Mouse (Mus musculus) heart, embryonic 12.5 days (tissue): ENCODE measurements around the gene Phldb2. TPM values are rescaled to one million over a fixed set of nuclear protein-coding genes. Genes with fewer than 3 reads are reported as not detected.
A peak's percentile ranks its signal among the peaks of the same experiment; 100 is the strongest.

Experiments
- ATAC-seq: fragments of 200-750 bp; cut with Nextera tagmentation; 2 replicates; pipeline ENCODE4 v1.8.0; 2017; ENCODE audit warnings: moderate TSS enrichment, moderate library complexity; ENCODE audit not compliant: insufficient number of reproducible peaks, low FRiP score
- H3K27ac ChIP-seq: fragments of 300-500 bp; sonication (generic); 2 replicates; pipeline ENCODE4 v1.5.1; 2016; ENCODE audit warnings: mild to moderate bottlenecking, moderate library complexity; ENCODE audit not compliant: poor library complexity, severe bottlenecking
- H3K27me3 ChIP-seq: fragments of 300-500 bp; sonication (generic); replicated peaks from 2 replicates; pipeline ENCODE4 v1.6.1; 2016; ENCODE audit warnings: mild to moderate bottlenecking, moderate library complexity
- H3K36me3 ChIP-seq: fragments of 300-500 bp; sonication (generic); 2 replicates; pipeline ENCODE4 v1.6.1; 2016; ENCODE audit warnings: mild to moderate bottlenecking, moderate library complexity
- H3K4me1 ChIP-seq: fragments of 300-500 bp; sonication (generic); replicated peaks from 2 replicates; pipeline ENCODE4 v1.6.1; 2016; ENCODE audit warnings: mild to moderate bottlenecking
- H3K4me2 ChIP-seq: fragments of 300-500 bp; sonication (generic); 2 replicates; pipeline ENCODE4 v1.6.1; 2016; ENCODE audit warnings: mild to moderate bottlenecking, moderate library complexity
- H3K4me3 ChIP-seq: fragments of 300-500 bp; sonication (generic); 2 replicates; pipeline ENCODE4 v1.5.1; 2016; ENCODE audit warnings: mild to moderate bottlenecking
- H3K9ac ChIP-seq: fragments of 300-500 bp; sonication (generic); 2 replicates; pipeline ENCODE4 v1.6.1; 2016; ENCODE audit warnings: mild to moderate bottlenecking, moderate library complexity
- H3K9me3 ChIP-seq: fragments of 300-500 bp; sonication (generic); replicated peaks from 2 replicates; pipeline ENCODE4 v1.6.1; 2016; ENCODE audit warnings: mild to moderate bottlenecking, moderate library complexity
- WGBS: fragments of 180-500 bp; shearing (Covaris S2); methylation state at CpG from one replicate; pipeline ENCODE4 v1.1.7; 2016; 5-methylcytosine and 5-hydroxymethylcytosine counted together
- polyA plus RNA-seq: library from polyadenylated mRNA; unstranded; fragments of >200 nt; fragmentation: Nextera tagmentation; extraction: Ambion mirVana; gene quantifications from 2 replicates; pipeline ENCODE4 v1.2.1, GENCODE M21; 2016

The Phldb2 gene
- polyA plus RNA-seq, 1 experiment from 2014 or later: 59.2 TPM

DNA sequence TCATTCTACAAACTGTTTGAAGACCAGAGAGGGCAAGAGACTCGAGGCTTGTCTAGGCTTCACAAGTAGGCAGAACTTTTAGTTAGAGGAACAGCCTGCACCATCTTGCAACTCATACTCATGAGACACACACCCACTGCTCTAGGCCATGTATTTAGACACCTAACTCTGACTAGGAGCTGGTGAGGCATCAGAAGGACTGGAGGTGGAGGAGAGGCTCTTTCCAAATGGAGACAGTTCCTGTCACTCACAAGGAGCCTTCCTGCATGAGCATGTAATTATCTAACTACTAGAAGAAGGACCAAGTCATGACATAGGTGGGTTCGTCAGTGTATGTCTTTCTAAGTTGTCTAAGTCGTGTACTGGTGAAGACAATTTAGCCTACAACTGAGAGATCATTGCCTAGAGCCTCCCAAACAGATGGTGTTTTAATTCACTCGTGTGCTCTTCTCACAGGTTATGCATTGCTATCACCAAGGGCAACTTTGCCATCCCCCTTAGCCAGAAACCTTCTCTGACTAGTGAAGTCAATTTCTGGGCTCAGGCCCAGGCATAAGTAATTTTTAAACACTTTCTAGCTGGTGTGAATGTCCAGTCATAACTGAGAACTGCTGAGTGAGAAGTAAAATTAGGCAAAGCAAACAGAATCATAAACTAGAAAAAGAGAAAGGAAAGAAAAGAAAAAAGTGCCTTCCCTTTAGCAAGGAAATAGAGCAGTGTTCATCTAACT, 62.8 kb downstream of the Phldb2 start:
- no peak for ATAC-seq
- Histone ChIP-seq H3K4me3 (no peak overlapping the region), H3K27me3 (no peaks in the 10 kb centered on the region), H3K4me2 (no peak overlapping the region), H3K36me3 (no peaks in the 10 kb centered on the region), H3K9ac (no peak overlapping the region), H3K9me3 (no peaks in the 10 kb centered on the region), H3K27ac (no peak overlapping the region), H3K4me1 (peaks cover 32% of the 10 kb centered on the region)
- 72% methylated on average over 4 of the region's 4 CpGs for WGBS

DNA sequence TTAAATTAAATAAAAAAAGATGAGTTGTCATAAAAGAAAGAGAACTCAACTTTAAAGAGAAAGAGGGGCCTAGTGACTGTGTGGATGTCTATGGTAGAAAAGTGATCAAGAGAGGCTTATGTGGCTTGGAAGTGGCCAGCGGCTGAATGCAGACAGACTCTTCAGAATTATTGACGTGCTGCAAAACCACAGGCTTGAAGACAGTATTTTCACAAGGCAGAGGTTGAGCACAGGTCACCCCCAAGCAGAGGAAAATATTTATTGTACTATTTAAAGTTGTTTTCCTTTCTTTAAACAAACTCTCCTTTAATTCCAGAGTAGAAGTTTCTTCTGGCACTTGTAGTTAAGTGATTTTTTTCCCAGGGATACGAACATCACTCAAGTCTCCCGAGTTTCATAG, 63.8 kb downstream of the Phldb2 start:
- Histone ChIP-seq H3K4me1 (peaks cover 32% of the 10 kb centered on the region), H3K36me3 (no peaks in the 10 kb centered on the region), H3K4me3 (no peak overlapping the region), H3K27me3 (no peaks in the 10 kb centered on the region), H3K27ac (no peak overlapping the region), H3K4me2 (no peak overlapping the region), H3K9ac (no peak overlapping the region), H3K9me3 (no peaks in the 10 kb centered on the region)
- ATAC-seq: no peak
- WGBS: 54% methylated on average over 4 of the region's 4 CpGs

DNA sequence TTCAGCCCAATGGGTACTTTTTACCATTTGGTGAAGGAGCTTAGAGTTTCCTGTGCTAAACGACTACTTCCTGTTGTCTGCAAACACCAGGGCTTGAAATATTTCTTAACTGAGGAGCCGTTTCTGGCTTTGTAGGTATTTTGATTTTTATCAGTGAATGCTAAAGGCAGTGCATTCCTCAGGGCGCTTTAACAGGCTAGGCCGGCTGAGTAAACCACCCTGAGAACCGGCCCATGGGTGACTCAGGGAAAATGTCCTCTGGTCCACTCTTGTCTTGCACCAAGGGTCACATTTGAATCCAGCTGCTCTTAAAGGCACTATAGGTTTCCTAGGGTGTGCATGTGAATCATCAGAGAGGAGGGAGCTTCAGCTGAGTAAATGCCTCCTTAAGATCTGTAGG, 66.8 kb downstream of the Phldb2 start:
- 36% methylated on average over 5 of the region's 5 CpGs for WGBS
- peak overlapping the region; percentile 45; the same call in 1 of the 2 replicates for H3K27ac ChIP-seq
- H3K4me1 ChIP-seq: peaks cover 20% of the 10 kb centered on the region
- H3K9me3 ChIP-seq: no peaks in the 10 kb centered on the region
- no peak overlapping the region for H3K4me3 ChIP-seq
- H3K9ac ChIP-seq: no peak overlapping the region
- ATAC-seq: no peak
- no peak overlapping the region for H3K4me2 ChIP-seq
- H3K36me3 ChIP-seq: no peaks in the 10 kb centered on the region
- no peaks in the 10 kb centered on the region for H3K27me3 ChIP-seq

- no peaks in the 10 kb centered on the region for H3K36me3 ChIP-seq
- 87% methylated on average over 2 of the region's 2 CpGs for WGBS
- H3K27me3 ChIP-seq: no peaks in the 10 kb centered on the region
- H3K4me2 ChIP-seq: no peak overlapping the region
- ATAC-seq: no peak
- H3K4me3 ChIP-seq: no peak overlapping the region
- no peak overlapping the region for H3K27ac ChIP-seq
- no peak overlapping the region for H3K9ac ChIP-seq
- H3K4me1 ChIP-seq: peaks cover 26% of the 10 kb centered on the region
- H3K9me3 ChIP-seq: no peaks in the 10 kb centered on the region
Observed at GRCm38 (mm10) chr16:45884194-45884593, 69.2 kb downstream of the Phldb2 start.

DNA sequence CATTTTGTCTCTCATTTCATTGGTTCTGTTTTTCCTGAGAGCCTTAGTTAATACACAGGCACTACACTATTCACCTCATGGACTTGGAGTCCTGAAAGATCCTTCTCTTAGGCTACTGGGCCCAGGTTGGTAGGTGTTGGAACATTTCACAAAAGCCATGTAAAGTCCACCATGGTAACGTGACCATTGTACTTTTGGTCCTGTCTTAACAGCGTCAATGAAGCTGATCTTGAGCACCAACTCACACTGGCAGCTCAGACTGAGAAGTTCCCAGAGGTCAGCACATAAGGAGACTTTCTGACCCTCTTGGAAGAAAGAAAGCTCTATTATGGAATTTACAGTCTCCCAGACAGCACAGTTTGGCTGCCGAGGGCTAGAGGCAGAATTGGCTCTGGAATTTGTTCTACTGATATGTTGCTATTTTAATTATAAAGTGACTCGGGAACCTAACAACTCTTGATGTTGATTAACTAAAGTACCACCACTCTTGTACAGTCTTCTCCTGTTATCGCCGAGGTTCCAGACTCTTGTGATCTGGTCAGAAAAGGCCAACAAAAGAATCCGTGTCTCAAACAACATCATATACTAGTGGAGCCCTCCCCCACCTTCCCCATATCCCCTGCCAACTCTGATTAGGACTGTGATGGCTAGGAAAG, 72.1 kb downstream of the Phldb2 start:
- WGBS: 20% methylated on average over 7 of the region's 7 CpGs
- Histone ChIP-seq H3K4me1 (peaks cover 15% of the 10 kb centered on the region), H3K27me3 (no peaks in the 10 kb centered on the region), H3K9me3 (no peaks in the 10 kb centered on the region), H3K27ac (peak overlapping the region; percentile 89), H3K36me3 (no peaks in the 10 kb centered on the region), H3K4me3 (no peak overlapping the region), H3K4me2 (no peak overlapping the region; the same call in 1 of the 2 replicates), H3K9ac (no peak overlapping the region)
- peak; percentile 59; the same call in 1 of the 2 replicates for ATAC-seq

DNA sequence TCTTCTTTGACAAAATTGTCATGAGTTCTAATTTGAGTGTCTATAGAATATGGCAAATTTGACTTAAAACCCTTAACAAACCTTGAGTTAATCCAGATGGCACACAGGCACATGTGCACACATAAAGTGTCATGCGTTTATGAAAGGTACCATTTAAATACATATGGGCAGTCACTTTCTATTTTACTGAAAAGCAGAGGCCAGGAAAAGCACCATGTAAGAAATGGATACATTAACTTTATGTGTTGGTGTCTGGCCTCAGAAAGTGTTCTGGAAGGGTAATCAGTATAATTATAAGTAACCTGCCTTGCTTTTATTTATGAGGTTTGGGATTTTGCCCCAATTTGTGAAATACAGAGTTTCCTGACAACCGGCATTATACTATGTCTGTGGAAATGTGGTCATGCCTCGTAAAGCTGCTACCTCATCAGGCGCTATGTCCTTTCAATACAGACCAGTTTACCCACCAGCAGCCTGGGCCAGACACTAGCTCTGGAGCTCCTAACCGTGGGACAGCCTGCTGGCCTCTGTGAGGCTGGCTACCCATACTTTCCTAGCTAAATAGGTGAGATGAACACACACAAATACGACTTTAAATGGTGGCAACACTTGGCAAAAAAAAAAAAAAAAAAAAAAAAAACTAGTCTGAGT, 73.2 kb downstream of the Phldb2 start:
- no peak for ATAC-seq
- H3K36me3 ChIP-seq: no peaks in the 10 kb centered on the region
- H3K27ac ChIP-seq: no peak overlapping the region
- peaks cover 10% of the 10 kb centered on the region for H3K4me1 ChIP-seq
- no peaks in the 10 kb centered on the region for H3K9me3 ChIP-seq
- no peak overlapping the region for H3K4me2 ChIP-seq
- no peaks in the 10 kb centered on the region for H3K27me3 ChIP-seq
- no peak overlapping the region for H3K4me3 ChIP-seq
- WGBS: 91% methylated on average over 6 of the region's 6 CpGs
- no peak overlapping the region for H3K9ac ChIP-seq

GRCm38 (mm10) chr16:45877739-45878138, 75.7 kb downstream of the Phldb2 start:
- no peak overlapping the region for H3K9ac ChIP-seq
- no peak overlapping the region for H3K4me3 ChIP-seq
- H3K36me3 ChIP-seq: no peaks in the 10 kb centered on the region
- H3K9me3 ChIP-seq: no peaks in the 10 kb centered on the region
- WGBS: 81% methylated on average over 1 of the region's 1 CpGs
- H3K27ac ChIP-seq: no peak overlapping the region
- no peaks in the 10 kb centered on the region for H3K27me3 ChIP-seq
- no peak overlapping the region for H3K4me2 ChIP-seq
- peaks cover 13% of the 10 kb centered on the region for H3K4me1 ChIP-seq
- no peak for ATAC-seq

DNA sequence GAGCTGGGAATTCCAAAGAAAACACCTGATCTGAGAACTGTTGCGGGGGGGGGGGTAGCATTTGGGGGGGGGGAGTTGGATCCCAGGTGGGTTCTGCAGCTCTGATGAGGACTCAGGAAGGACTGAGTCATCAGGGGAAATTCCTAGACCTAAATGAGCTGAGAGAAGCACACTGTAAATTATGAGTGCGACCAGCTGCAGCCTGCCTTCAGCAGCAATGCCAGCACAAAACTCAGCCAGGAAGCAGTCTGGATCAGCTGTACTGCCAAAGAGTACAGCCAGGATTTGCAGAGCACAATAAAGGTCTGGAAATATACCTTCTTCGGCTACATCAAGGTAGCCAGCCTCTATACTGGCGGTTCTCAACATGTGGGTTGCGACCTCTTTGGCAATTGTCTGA, 76.2 kb downstream of the Phldb2 start:
- Histone ChIP-seq H3K36me3 (no peaks in the 10 kb centered on the region), H3K9ac (no peak overlapping the region), H3K4me1 (peaks cover 12% of the 10 kb centered on the region), H3K9me3 (no peaks in the 10 kb centered on the region), H3K4me2 (no peak overlapping the region), H3K27ac (peak overlapping the region; percentile 11; the same call in 1 of the 2 replicates), H3K27me3 (no peaks in the 10 kb centered on the region), H3K4me3 (no peak overlapping the region)
- 75% methylated on average over 5 of the region's 5 CpGs for WGBS
- no peak for ATAC-seq

DNA sequence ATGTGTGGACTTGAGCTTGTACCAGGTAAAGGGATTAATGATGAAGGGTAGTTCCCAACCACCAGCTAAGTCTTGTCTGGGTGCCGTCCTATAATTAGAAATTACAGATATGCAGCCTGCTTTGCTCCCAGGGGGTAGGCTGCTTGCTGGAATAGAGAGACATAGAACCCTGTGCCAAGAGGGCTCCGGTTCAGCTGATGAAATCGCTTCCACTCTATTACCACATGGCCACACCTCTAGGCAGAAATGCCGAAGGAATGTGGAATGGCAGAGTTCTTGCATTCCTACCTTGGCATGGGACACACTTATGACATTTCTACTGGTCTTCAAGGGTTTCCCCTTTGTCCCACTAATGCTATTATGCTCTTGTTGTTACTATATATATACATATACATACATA, 80.0 kb downstream of the Phldb2 start:
- no peak overlapping the region for H3K27ac ChIP-seq
- H3K4me2 ChIP-seq: peak overlapping the region; percentile 21; the same call in 1 of the 2 replicates
- H3K9ac ChIP-seq: no peak overlapping the region
- no peak for ATAC-seq
- H3K27me3 ChIP-seq: no peaks in the 10 kb centered on the region
- H3K4me3 ChIP-seq: no peak overlapping the region
- no peaks in the 10 kb centered on the region for H3K9me3 ChIP-seq
- WGBS: 52% methylated on average over 4 of the region's 4 CpGs
- H3K4me1 ChIP-seq: peaks cover 11% of the 10 kb centered on the region
- H3K36me3 ChIP-seq: no peaks in the 10 kb centered on the region

- WGBS: 46% methylated on average over 10 of the region's 10 CpGs
- H3K36me3 ChIP-seq: no peaks in the 10 kb centered on the region
- ATAC-seq: no peak
Observed at GRCm38 (mm10) chr16:45871286-45871976, 82.0 kb downstream of the Phldb2 start.

DNA sequence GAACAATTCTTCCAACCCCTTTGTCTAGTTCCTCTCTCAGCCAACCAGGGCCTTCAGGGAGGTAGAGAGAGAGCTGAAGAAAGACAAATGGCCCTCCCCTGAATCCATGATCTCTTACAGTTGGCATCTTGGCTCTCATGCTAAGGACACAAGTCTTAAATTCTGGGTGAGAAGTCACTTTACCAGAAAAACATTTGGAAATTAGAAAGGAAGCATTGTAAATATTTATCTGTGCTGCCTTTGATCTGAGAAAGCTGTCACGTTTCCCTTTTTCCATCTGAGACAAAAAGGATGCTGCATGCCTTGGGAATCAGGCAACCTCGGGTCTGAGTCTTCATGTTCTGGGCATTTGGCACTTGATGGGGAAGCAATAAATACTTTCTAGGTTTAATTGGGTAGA, 82.7 kb downstream of the Phldb2 start:
- no peak overlapping the region for H3K4me2 ChIP-seq
- ATAC-seq: no peak
- H3K4me1 ChIP-seq: peaks cover 11% of the 10 kb centered on the region
- H3K9me3 ChIP-seq: no peaks in the 10 kb centered on the region
- no peak overlapping the region for H3K27ac ChIP-seq
- no peak overlapping the region for H3K4me3 ChIP-seq
- H3K27me3 ChIP-seq: no peaks in the 10 kb centered on the region
- 56% methylated on average over 2 of the region's 2 CpGs for WGBS
- no peak overlapping the region for H3K9ac ChIP-seq
- no peaks in the 10 kb centered on the region for H3K36me3 ChIP-seq

More at GRCm38 (mm10) chr16:45871286-45871976, 82.0 kb downstream of the Phldb2 start:
- Histone ChIP-seq H3K27me3 (no peaks in the 10 kb centered on the region), H3K27ac (peak overlapping the region; percentile 22), H3K4me1 (peaks cover 11% of the 10 kb centered on the region), H3K9ac (no peak overlapping the region), H3K4me3 (no peak overlapping the region), H3K4me2 (no peak overlapping the region), H3K9me3 (no peaks in the 10 kb centered on the region)
